Comparison of ENCODE assay signal across 8 mouse cellular contexts in the genomic region with DNA sequence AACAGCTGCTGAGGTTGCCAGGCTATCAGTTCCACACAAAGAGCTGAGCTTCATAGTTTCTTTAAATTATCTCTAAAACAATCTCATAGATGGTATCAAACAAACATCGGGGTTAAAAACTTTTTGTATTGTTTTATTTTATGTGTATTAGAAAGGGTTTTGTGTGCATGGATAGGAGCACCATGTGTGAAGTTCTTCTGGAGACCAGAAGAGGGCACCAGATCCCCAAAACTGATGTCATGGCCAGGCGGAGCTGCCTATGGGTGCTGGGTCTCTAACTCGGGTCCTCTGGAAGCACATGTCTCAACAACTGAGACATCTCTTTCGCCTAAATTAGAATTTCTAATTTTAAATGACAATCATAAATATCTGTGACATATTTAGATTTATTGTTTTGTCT. TPM values are rescaled to one million over a fixed set of nuclear protein-coding genes. Genes with fewer than 3 reads are reported as not detected.
DNase-seq lines count a peak whose midpoint lies in the region; ATAC-seq and TF ChIP-seq lines count a peak whose summit lies in the region.
"Had no signal": no experiment of that assay in that cellular context is flagged by ENCODE, and none has a peak within 500 bp of the region (broad histone marks: within the 10 kb centered on the region; RNA-seq: fewer than 3 reads in every experiment).

No protein-coding gene starts in this region.

- no peaks in the 10 kb centered on the region for H3K4me1 ChIP-seq in kidney, embryonic 14.5 days (ENCODE audit: control insufficient read depth, insufficient read depth, low read length)
- 0 out of 4 replicates have a peak, but pooled peaks cover 0 to 6% of the 10 kb centered on the region in 2 experiments for H3K4me1 ChIP-seq in MEL (ENCODE audit: control insufficient read depth in 1 of 2, insufficient read depth in 2 of 2, low read length in 2 of 2)
- no peaks in the 10 kb centered on the region for H3K4me1 ChIP-seq in lung, embryonic 14.5 days (ENCODE audit: insufficient read depth)
- H3K4me1 ChIP-seq in hindbrain, embryonic 16.5 days (ENCODE audit: control insufficient read depth, insufficient read depth, low read depth, low read length): no peaks in the 10 kb centered on the region

- DNase-seq in kidney, adult 9 months: peak; percentile 16
- peak; percentile 89 for DNase-seq in MEL (ENCODE audit: low read depth, low spot score)
- DNase-seq in embryo, embryonic 10.5 days (ENCODE audit: low spot score): peak; percentile 42
- DNase-seq in lung, embryonic 14.5 days: peak; percentile 51
- DNase-seq in left cerebral cortex, postnatal 36 days (ENCODE audit: low spot score in 2 of 2): no peak

- TF ChIP-seq POLR2A in MEL (IDR thresholded peaks at IDR 0.05; ENCODE audit: control insufficient read depth in 1 of 2, insufficient read depth in 1 of 2, low read depth in 1 of 2, low read length in 2 of 2, poor library complexity in 1 of 2): no peak

- ATAC-seq in kidney, embryonic 14.5 days (ENCODE audit: low FRiP score, low TSS enrichment): no peak
- no peak for ATAC-seq in lung, embryonic 14.5 days (ENCODE audit: insufficient read depth)
- ATAC-seq in hindbrain, embryonic 16.5 days: no peak

- H3K4me3 ChIP-seq in kidney, embryonic 14.5 days (ENCODE audit: low read length): no peak overlapping the region
- no peak overlapping the region for H3K4me3 ChIP-seq in MEL (ENCODE audit: control insufficient read depth in 1 of 2, insufficient read depth in 1 of 2, low read depth in 2 of 2, low read length in 2 of 2)
- no peak overlapping the region for H3K4me3 ChIP-seq in lung, embryonic 14.5 days (ENCODE audit: low read depth, low read length)
- no peak overlapping the region for H3K4me3 ChIP-seq in hindbrain, embryonic 16.5 days (ENCODE audit: low read length)

- no peaks in the 10 kb centered on the region for H3K27me3 ChIP-seq in kidney, embryonic 14.5 days (ENCODE audit: control insufficient read depth, insufficient read depth, low read length)
- H3K27me3 ChIP-seq in MEL (ENCODE audit: control insufficient read depth in 1 of 2, insufficient read depth in 2 of 2, low read length in 2 of 2): no peaks in the 10 kb centered on the region
- H3K27me3 ChIP-seq in lung, embryonic 14.5 days (ENCODE audit: insufficient read depth, low read length): no peaks in the 10 kb centered on the region
- H3K27me3 ChIP-seq in hindbrain, embryonic 16.5 days (replicated peaks; ENCODE audit: control insufficient read depth, insufficient read depth, low read length): no peaks in the 10 kb centered on the region

- no peaks in the 10 kb centered on the region for H3K36me3 ChIP-seq in kidney, embryonic 14.5 days (ENCODE audit: control insufficient read depth, insufficient read depth, low read length)
- no peaks in the 10 kb centered on the region for H3K36me3 ChIP-seq in MEL (ENCODE audit: control insufficient read depth in 1 of 2, insufficient read depth in 2 of 2, low read length in 2 of 2)
- no peaks in the 10 kb centered on the region for H3K36me3 ChIP-seq in lung, embryonic 14.5 days (ENCODE audit: insufficient read depth)
- no peaks in the 10 kb centered on the region for H3K36me3 ChIP-seq in hindbrain, embryonic 16.5 days (ENCODE audit: control insufficient read depth, insufficient read depth, low read length)

- TF ChIP-seq EP300 in MEL (IDR thresholded peaks at IDR 0.05; ENCODE audit: low read depth in 1 of 2, low read length in 2 of 2): no peak

- no peak overlapping the region for H3K4me2 ChIP-seq in kidney, embryonic 14.5 days (replicated peaks; ENCODE audit: low read depth, low read length)
- no peak overlapping the region for H3K4me2 ChIP-seq in lung, embryonic 14.5 days
- no peak overlapping the region for H3K4me2 ChIP-seq in hindbrain, embryonic 16.5 days (ENCODE audit: low read length)

- H3K9ac ChIP-seq in kidney, embryonic 14.5 days (ENCODE audit: low read depth, low read length): no peak overlapping the region
- H3K9ac ChIP-seq in MEL (ENCODE audit: control insufficient read depth, low read depth, low read length, poor library complexity, severe bottlenecking): no peak overlapping the region
- H3K9ac ChIP-seq in lung, embryonic 14.5 days: no peak overlapping the region
- H3K9ac ChIP-seq in hindbrain, embryonic 16.5 days (ENCODE audit: low read depth, low read length): no peak overlapping the region

- WGBS in kidney, embryonic 14.5 days: 61% methylated on average over 4 of the region's 4 CpGs
- 46% methylated on average over 4 of the region's 4 CpGs for WGBS in lung, embryonic 14.5 days
- 61% methylated on average over 4 of the region's 4 CpGs for WGBS in hindbrain, embryonic 16.5 days

- intact Hi-C loops in left cerebral cortex, postnatal 36 days (cut with DNase I): no loop called here

- H3K27ac ChIP-seq in kidney, embryonic 14.5 days (ENCODE audit: low read depth, low read length): no peak overlapping the region
- no peak overlapping the region for H3K27ac ChIP-seq in MEL (ENCODE audit: control insufficient read depth, low read depth, low read length)
- H3K27ac ChIP-seq in lung, embryonic 14.5 days (ENCODE audit: low read depth): no peak overlapping the region
- no peak overlapping the region for H3K27ac ChIP-seq in hindbrain, embryonic 16.5 days (ENCODE audit: low read depth, low read length)

- H3K9me3 ChIP-seq in kidney, embryonic 14.5 days (ENCODE audit: control insufficient read depth, low read length): no peaks in the 10 kb centered on the region
- H3K9me3 ChIP-seq in MEL (replicated peaks; ENCODE audit: insufficient read depth, low read length): no peaks in the 10 kb centered on the region
- H3K9me3 ChIP-seq in lung, embryonic 14.5 days (ENCODE audit: low read depth, low read length): no peaks in the 10 kb centered on the region
- no peaks in the 10 kb centered on the region for H3K9me3 ChIP-seq in hindbrain, embryonic 16.5 days (ENCODE audit: control insufficient read depth, low read length)
- H3K9me3 ChIP-seq: megakaryocyte, embryonic 14.5 days had no signal

- TF ChIP-seq RAD21 in MEL (IDR thresholded peaks at IDR 0.05; ENCODE audit: low read depth, low read length): no peak; the same call in none of the 2 replicates

- peak in 2 of 3 experiments; percentile 98 to 99 for TF ChIP-seq CTCF in MEL (IDR thresholded peaks at IDR 0.05 in 2 of 3, conservative IDR thresholded peaks at IDR 0.05 in 1 of 3; ENCODE audit: control insufficient read depth in 1 of 3, insufficient read depth in 1 of 3, low read depth in 2 of 3, low read length in 3 of 3, poor library complexity in 1 of 3, severe bottlenecking in 1 of 3)
- TF ChIP-seq CTCF in lung, embryonic 14.5 days (IDR thresholded peaks at IDR 0.05; ENCODE audit: low read depth): peak; percentile 58

- H3K79me2 ChIP-seq in MEL (ENCODE audit: control insufficient read depth, insufficient read depth, low read length, poor library complexity): no peaks in the 10 kb centered on the region

TF ChIP-seq in MEL, 35 proteins besides CTCF, POLR2A, EP300 and RAD21 (continues in another document):
- no peak for TF ChIP-seq NRF1 (IDR thresholded peaks at IDR 0.05; ENCODE audit: insufficient read depth, low read depth, low read length, poor library complexity, severe bottlenecking)
- TF ChIP-seq RCOR1 (IDR thresholded peaks at IDR 0.05; ENCODE audit: low read depth, low read length): no peak
- TF ChIP-seq TCF12 (IDR thresholded peaks at IDR 0.05; ENCODE audit: low read depth, low read length): 0 out of 2 replicates have a peak, but pooled peaks have one; percentile 18
- no peak for TF ChIP-seq MYB (IDR thresholded peaks at IDR 0.05; ENCODE audit: low read depth, low read length)
- TF ChIP-seq POLR2AphosphoS5 (IDR thresholded peaks at IDR 0.05; ENCODE audit: borderline replicate concordance, low read depth, low read length): no peak
- TF ChIP-seq GATA1 (IDR thresholded peaks at IDR 0.05; ENCODE audit: low read depth, low read length): no peak
- no peak for TF ChIP-seq NELFE (IDR thresholded peaks at IDR 0.05; ENCODE audit: low read depth, low read length)
- no peak for TF ChIP-seq CHD2 (IDR thresholded peaks at IDR 0.05; ENCODE audit: low read length)
- TF ChIP-seq POLR2AphosphoS2 (IDR thresholded peaks at IDR 0.05; ENCODE audit: low read length): no peak
- peak; percentile 89 for TF ChIP-seq MAX (IDR thresholded peaks at IDR 0.05; ENCODE audit: low read length)
- TF ChIP-seq SIN3A (IDR thresholded peaks at IDR 0.05; ENCODE audit: low read length): peak; percentile 51; the same call in 1 of the 2 replicates
- TF ChIP-seq ZKSCAN1 (IDR thresholded peaks at IDR 0.05; ENCODE audit: low read depth, low read length): no peak
- no peak for TF ChIP-seq TBP (IDR thresholded peaks at IDR 0.05; ENCODE audit: low read depth, low read length)
- TF ChIP-seq ZNF384 (IDR thresholded peaks at IDR 0.05; ENCODE audit: low read depth, low read length): no peak
- peak; percentile 100 for TF ChIP-seq ZC3H11A (IDR thresholded peaks at IDR 0.05; ENCODE audit: low read depth, low read length)
- no peak for TF ChIP-seq ELF1 (IDR thresholded peaks at IDR 0.05; ENCODE audit: low read depth, low read length)
- no peak for TF ChIP-seq TAL1 (IDR thresholded peaks at IDR 0.05; ENCODE audit: low read length)
- no peak for TF ChIP-seq E2F4 (IDR thresholded peaks at IDR 0.05; ENCODE audit: borderline replicate concordance, low read depth, low read length)
- TF ChIP-seq KAT2A (conservative IDR thresholded peaks at IDR 0.05; ENCODE audit: low read depth, low read length): no peak
- TF ChIP-seq SMC3 (IDR thresholded peaks at IDR 0.05; ENCODE audit: low read depth, low read length): peak; percentile 100
- TF ChIP-seq MAZ (IDR thresholded peaks at IDR 0.05; ENCODE audit: low read depth, low read length): no peak
- no peak for TF ChIP-seq CHD1 (IDR thresholded peaks at IDR 0.05; ENCODE audit: low read depth, low read length)
- no peak for TF ChIP-seq GABPA (IDR thresholded peaks at IDR 0.05; ENCODE audit: low read depth, low read length)
- no peak for TF ChIP-seq USF1 (IDR thresholded peaks at IDR 0.05; ENCODE audit: low read depth, low read length)
- no peak for TF ChIP-seq ETS1 (IDR thresholded peaks at IDR 0.05; ENCODE audit: low read depth, low read length)
- no peak for TF ChIP-seq UBTF (IDR thresholded peaks at IDR 0.05; ENCODE audit: borderline replicate concordance, insufficient read depth, low read depth, low read length)

RNA-seq across cellular contexts. Expression of a gene that starts 32.9 kb away (rescaled TPM):
- polyA plus RNA-seq in kidney, embryonic 14.5 days (2014; fragmentation: Nextera tagmentation; extraction: Ambion mirVana): 5.5 and 13.9 TPM in 2 replicates
- total RNA-seq in MEL (2012; rRNA removed): 20.4 and 33.7 TPM in 2 replicates
- 10 to 100 TPM in 1 of 2 experiments, not detected in 1; 31.1 TPM for polyA plus RNA-seq in MEL (2012; ENCODE audit: insufficient read depth in 1 of 2, insufficient read length in 2 of 2, low read depth in 1 of 2, low replicate concordance in 2 of 2, missing spikeins in 1 of 2)
- 18.9 and 20.6 TPM in 2 replicates for polyA plus RNA-seq in lung, embryonic 14.5 days (2014; fragmentation: Nextera tagmentation; extraction: Ambion mirVana)
- total RNA-seq in left cerebral cortex, postnatal 36 days (2021): 10 to 100 TPM; 59.7 to 68.6 TPM
- polyA plus RNA-seq in hindbrain, embryonic 16.5 days (2015; fragmentation: Nextera tagmentation; extraction: Ambion mirVana): 42.9 and 44.9 TPM in 2 replicates

Comparison
In these comparisons a context has a peak if more than half of its experiments do, and no peak if none do; other contexts are left out.
1. DNase-seq: peak in kidney, adult 9 months (single experiment), MEL (single experiment), embryo, embryonic 10.5 days (single experiment) and lung, embryonic 14.5 days (single experiment); none in left cerebral cortex, postnatal 36 days (0 of 2).